Comparison of ENCODE assay signal across 12 mouse cellular contexts in genomic region chr13:29489476-29489875, GRCm38 (mm10).
"Had no signal": no experiment of that assay in that cellular context is flagged by ENCODE, and none has a peak within 500 bp of the region (broad histone marks: within the 10 kb centered on the region; RNA-seq: fewer than 3 reads in every experiment).

No protein-coding gene starts in this region.

- H3K9ac ChIP-seq: kidney, embryonic 15.5 days; liver, embryonic 13.5 days had no signal

- DNase-seq: kidney, adult 8-10 months; kidney, postnatal 10 days; kidney, postnatal 36 days; layer of hippocampus, postnatal 36 days; liver, embryonic 13.5 days; lung, adult 2 months; lung, postnatal 14 days; thymus, adult 18-20 months; thymus, postnatal 36 days had no signal

- H3K36me3 ChIP-seq: kidney, embryonic 15.5 days; liver, embryonic 13.5 days had no signal

- H3K4me3 ChIP-seq: kidney, embryonic 15.5 days; left cerebral cortex, adult 2 months; liver, embryonic 13.5 days had no signal

- H3K27ac ChIP-seq: kidney, embryonic 15.5 days; left cerebral cortex, adult 2 months; liver, embryonic 13.5 days; macrophage had no signal

- H3K4me1 ChIP-seq: liver, embryonic 13.5 days had no signal

- H3K27me3 ChIP-seq: kidney, embryonic 15.5 days; liver, embryonic 13.5 days had no signal

- H3K9me3 ChIP-seq: kidney, embryonic 15.5 days; liver, embryonic 13.5 days had no signal

- H3K4me2 ChIP-seq: kidney, embryonic 15.5 days; liver, embryonic 13.5 days had no signal
